Mouse (Mus musculus) brown adipose tissue, adult 24 weeks (tissue): ENCODE results near the gene Cep19. TPM values are rescaled to one million over a fixed set of nuclear protein-coding genes. Genes with fewer than 3 reads are reported as not detected.
A peak's percentile ranks its signal among the peaks of the same experiment; 100 is the strongest.
"Not testable (repeated sequence)": the region's sequence is repeated elsewhere in the genome, so short reads cannot be mapped to it uniquely, and the experiment has no call there.

ENCODE experiments used
- H3K27ac ChIP-seq: fragments of 200-500 bp; replicated peaks from 2 replicates; pipeline ENCODE4 v1.5.1; 2012; ENCODE audit warnings: low read depth, mild to moderate bottlenecking, low read length
- H3K4me1 ChIP-seq: fragments of 200-500 bp; 2 replicates; pipeline ENCODE4 v1.6.1; 2012; ENCODE audit warnings: low read length, mixed read lengths; ENCODE audit not compliant: control insufficient read depth, insufficient read depth, insufficient read length
- H3K4me3 ChIP-seq: fragments of 200-500 bp; 2 replicates; pipeline ENCODE4 v1.5.1; 2012; ENCODE audit warnings: low read depth, mild to moderate bottlenecking, low read length, moderate library complexity; ENCODE audit not compliant: insufficient read depth
- polyA plus RNA-seq: library from polyadenylated mRNA; stranded (reverse); fragments of >200 nt; gene quantifications from 2 replicates; pipeline ENCODE4 v1.2.4, GENCODE M21; 2012; ENCODE audit not compliant: missing spikeins, insufficient read depth, insufficient read length

Gene Cep19
- polyA plus RNA-seq, 1 experiment, result 13.5 TPM

DNA sequence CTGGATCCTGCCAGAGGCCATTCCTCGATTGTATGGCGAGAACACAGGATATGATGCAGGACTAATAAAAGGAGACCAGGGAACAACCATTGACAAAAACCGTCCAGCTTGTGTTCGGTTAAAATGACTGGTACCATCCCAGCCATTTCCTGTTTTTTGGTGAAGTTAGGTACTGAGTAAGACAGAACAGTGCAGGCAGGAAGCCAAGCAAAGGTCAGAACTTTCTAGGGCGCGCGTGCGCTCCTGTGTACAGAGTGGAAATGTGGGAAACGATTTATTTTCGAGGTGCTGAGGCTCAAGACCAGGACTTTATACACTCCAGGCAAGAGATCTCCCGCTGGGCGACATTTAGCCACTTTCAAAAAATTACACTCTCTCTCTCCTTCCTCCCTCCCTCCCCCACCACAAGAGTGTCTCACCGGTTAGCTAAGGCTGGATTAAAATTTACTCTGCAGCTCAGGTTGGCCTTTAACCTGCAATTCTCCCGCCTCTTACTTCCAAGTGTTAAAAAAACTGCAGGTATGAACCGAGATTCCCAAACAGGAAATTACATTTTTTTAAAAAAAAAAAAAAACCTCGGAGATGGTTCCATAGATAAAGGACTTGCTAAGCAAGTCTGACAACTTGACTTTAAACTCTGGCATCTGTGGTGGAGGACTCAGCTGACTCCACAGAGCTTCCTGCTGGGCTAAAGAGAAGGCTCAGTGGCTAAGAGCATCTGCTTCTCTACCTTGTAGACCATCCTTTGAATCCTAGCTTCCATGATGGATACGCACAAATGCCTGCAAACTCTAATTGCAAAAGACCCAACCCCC lies 11.8 kb upstream of the Cep19 start:
- H3K27ac ChIP-seq, result peak overlapping the region; percentile 66

DNA sequence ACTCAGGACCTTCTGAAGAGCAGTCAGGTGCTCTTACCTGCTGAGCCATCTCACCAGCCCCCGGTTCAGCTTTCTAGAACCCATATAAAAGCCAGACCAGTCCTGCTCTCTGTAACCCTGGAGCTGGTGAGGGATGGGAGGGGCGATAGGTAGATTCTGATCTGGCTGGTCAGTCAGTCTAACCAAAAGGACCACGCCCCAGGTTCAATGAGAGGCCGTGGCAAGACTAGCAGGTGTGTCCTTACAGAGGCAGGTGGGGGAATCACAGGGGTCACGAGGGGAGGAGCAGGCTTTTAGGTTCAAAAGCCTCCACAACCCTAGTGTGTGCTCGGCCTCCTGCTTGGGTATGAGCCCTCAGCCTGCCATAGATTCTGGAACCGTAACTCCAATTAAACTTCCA lies 8.1 kb upstream of the Cep19 start:
- Histone ChIP-seq H3K4me3 (no peak overlapping the region), H3K4me1 (no peaks in the 10 kb centered on the region), H3K27ac (no peak overlapping the region)

More for the DNA sequence above, 11.8 kb upstream of the Cep19 start:
- Histone ChIP-seq H3K4me3 (peak overlapping the region; percentile 19), H3K4me1 (no peaks in the 10 kb centered on the region)

DNA sequence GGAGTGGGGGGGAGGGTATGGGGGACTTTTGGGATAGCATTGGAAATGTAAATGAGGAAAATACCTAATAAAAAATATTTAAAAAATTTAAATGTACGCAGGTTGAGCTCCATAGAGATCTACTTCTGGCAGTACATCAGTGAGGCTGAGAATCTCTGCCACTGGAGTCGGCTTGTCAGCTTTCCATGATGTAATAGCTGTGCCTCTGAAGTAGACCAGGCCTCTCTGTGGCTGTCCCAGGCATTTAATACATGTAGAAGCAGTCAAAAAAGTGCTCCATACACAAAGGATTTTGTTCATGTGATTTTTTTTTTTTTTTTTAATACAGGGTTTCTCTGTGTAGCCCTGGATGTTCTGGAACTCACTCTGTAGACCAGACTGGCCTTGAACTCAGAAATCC lies 1.8 kb upstream of the Cep19 start:
- not testable (repeated sequence) for H3K4me1 ChIP-seq, H3K27ac ChIP-seq, H3K4me3 ChIP-seq

DNA sequence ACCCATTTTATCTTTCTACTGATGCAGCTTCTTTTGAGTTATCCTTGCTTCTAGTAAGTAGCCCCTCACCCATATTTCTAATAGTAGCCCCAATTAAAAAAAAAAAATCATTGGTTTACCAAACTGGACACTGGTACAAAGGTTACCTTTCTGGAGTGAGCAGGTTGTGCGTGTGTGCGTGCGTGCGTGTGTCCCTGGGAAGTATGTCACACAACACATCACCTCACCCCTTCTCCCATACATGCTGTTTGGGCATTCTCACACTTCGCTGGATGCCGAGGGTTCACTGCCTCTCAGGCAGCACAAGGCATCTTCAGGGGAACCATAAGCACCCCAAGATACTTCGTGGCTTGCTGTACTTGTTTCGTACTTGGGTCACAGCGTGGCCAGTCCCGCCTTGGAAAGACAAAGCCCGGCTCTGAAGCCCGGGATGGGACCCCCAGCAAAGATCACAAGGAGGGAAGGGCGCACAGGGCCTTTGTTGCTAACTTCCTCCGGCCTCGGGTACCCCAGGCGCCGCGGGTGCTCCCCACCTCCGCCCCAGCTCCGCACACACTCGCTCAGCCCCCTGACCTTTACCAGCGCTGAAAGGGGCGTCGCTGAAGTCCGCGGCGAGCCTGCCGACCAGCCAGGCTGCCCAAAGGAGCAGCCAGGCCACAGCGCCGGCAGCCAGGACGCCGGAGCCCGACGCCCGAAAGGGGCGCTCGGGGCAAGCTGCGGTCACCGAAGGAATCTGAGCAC lies 533 bp upstream of the Cep19 start:
- H3K4me3 ChIP-seq, result peak overlapping the region; percentile 89
- H3K4me1 ChIP-seq, result no peaks in the 10 kb centered on the region
- peak overlapping the region; percentile 31; the same call in 1 of the 2 replicates for H3K27ac ChIP-seq

DNA sequence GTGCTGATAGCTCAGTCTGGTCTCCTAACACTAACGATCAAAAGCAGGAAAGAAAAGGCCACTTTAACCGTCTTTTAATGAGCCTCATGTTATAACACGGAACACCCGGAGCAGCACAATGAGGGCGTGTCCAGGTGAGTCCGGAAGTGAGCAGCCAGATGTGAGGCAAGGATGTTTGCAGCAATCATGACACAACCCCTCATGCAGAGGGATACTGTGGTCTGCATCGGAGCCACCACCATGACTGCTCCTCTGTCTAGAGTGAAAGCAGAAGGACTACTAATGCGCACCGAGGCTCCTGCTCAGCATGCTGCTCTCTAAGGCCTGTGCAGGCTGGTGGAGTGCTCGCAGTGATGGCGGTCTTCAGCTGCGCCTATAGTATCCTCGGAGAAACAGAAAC lies 2.7 kb downstream of the Cep19 start:
- no peak overlapping the region for H3K4me3 ChIP-seq
- no peaks in the 10 kb centered on the region for H3K4me1 ChIP-seq
- no peak overlapping the region for H3K27ac ChIP-seq

DNA sequence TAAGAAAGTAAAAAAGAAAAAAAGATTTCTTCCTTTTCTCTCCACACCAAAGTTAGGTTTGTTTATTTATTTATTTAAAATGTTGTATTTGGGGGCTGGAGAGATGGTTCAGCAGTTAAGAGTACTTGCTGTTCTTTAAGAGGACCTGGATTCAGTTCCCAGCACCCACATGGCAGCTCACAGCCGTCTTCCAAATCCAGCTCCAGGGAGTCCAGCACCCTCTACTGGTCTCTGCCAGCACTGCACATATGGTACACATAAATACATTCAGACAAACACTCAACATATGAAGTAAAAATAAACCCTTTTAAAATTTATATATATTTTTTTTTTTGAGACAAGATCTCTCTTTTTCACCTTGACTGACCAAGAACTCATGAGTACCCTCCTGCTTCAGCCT lies 6.1 kb downstream of the Cep19 start:
- Histone ChIP-seq H3K4me1 (no peaks in the 10 kb centered on the region), H3K4me3 (no peak overlapping the region), H3K27ac (no peak overlapping the region)

DNA sequence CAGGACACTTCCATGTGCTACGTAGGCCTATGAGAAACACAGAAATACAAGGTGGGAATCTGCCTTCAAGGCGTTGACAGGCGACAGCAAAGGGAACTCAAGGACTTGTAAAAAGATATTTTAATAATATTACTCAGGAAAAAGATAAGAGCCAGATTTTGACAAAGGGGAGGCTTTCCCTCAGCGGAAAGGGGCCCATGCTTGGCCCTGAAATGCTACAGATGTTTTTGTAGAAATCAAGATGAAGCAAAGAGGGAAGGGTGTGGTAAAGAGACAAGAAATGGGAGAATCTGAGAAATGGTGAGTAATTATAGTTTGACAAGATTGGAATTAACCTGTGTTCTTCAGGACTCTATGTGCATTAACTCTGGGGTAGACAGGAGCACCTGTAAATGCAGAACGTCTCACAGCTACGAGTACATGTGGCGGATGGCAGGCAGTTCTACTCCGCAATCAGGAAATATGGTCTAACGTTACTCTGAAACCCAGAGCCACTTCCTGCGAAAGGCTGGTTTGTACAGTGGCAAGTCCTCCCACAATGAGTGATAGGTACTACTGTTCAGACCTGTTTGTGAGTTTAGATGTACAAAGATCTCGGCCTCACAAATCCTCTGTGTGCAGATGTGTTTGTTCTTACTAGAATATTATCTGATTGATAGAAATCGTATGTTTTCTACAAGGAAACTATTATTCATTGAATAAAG lies 7.9 kb downstream of the Cep19 start:
- H3K4me1 ChIP-seq, result no peaks in the 10 kb centered on the region
- no peak overlapping the region for H3K4me3 ChIP-seq
- H3K27ac ChIP-seq, result no peak overlapping the region

DNA sequence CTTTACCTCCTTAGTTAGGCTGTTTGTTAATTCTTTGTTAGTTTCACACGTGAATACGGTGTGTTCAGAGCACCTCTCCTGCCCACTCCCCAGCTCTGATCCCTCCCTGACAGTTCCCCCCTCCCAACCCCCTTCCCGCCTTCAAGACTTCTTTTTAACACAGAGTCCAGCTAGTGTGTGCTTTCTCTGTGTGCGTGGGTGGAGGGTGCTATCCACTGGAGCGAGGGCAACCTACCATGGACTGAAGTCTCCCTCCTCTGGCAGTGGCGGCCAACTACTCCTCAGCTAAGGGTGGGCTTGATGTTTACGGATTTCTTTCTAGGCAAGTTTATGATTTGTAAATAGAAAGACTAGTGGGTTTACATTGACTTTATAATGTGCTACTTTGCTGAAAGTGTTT lies 8.6 kb downstream of the Cep19 start:
- H3K4me3 ChIP-seq, result no peak overlapping the region
- H3K27ac ChIP-seq, result no peak overlapping the region
- H3K4me1 ChIP-seq, result no peaks in the 10 kb centered on the region

DNA sequence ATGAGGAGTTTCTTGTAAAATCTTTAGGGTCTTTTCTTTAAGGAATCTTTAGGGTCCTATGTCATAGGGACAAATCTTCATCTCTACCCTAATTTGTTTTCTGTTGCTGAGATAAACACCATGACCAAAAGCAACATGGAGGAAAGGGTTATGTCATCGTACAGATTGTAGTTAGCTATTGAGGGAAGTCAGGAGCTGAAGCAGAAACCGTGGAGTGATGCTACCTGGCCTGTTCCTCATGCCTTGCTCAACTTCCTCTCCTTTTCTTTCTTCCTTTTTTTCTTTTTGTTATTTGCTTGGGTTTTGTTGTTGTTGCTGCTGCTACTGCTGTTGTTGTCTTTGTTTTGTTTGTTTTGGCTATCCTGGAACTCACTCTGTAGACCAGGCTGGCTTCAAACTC lies 9.0 kb downstream of the Cep19 start:
- no peak overlapping the region for H3K27ac ChIP-seq
- no peak overlapping the region for H3K4me3 ChIP-seq
- H3K4me1 ChIP-seq, result no peaks in the 10 kb centered on the region

DNA sequence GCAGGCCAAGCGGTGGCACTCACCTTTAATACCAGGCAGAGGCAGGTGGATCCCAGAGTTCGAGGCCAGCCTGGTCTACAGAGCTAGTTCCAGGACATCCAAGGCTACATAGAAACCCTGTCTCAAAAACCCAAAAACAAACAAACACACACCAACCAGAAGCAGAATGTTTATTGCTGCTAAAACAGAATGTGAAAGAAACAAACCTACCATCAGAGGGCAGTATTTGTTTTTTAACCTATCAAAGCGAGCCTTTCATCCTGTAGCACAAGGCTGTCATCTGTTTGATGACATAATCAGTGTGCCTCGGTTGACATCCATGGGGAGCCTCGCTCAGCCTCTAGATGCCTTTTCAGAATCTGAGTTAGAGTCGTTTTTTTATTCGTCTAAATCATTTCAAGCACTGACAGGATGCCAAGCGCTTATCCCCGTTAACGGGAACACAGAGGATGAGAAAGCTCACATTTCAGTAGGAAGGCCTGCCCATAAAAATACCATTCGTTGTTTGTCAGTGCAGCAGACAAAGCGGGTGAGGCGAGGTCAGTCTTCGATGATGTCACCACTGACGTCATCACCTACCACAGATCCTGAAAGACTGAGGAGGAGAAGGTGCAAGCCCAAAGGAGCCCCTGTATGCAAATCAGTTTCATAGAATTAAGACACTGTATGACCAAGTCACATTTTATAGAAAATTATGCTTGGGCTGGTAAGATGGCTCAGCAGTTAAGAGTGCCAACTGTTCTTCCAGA lies 11.5 kb downstream of the Cep19 start:
- H3K4me3 ChIP-seq, result no peak overlapping the region
- peaks cover 3% of the 10 kb centered on the region; the same call in 1 of the 2 replicates for H3K4me1 ChIP-seq
- H3K27ac ChIP-seq, result no peak overlapping the region

DNA sequence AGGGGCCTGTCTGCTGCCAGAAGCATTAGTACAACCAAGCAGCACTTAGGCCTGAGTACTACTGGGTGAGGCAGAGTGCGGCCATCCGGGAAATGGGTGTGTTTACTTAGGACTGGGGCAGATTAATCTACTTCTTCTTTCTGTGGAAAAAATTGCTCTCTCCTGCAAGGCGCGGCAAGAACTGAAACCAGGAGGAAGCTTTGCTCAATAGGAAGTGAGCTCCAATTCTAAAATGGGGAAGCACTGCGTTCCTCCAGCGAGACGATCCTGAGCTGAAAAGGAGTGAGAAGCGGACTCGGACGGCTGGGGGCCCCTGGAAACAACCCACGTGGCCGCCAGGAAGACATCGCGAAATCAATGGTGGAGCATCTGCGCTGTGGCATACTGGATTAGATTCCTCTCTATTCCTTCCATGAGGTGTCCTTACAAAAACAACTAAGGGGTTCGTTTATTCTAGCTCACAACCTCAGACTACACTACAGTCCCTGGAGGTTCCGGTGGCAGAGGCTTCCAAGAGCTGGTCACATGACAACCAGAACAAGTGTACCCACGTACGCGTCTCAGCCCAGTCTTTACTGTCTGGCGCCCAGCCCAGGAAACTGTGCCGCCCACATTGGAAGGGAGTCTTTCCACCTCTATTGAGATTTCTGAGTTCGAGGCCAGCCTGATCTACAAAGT lies 14.1 kb downstream of the Cep19 start:
- Histone ChIP-seq H3K4me3 (peak overlapping the region; percentile 42), H3K4me1 (peaks cover 3% of the 10 kb centered on the region; the same call in 1 of the 2 replicates), H3K27ac (peak overlapping the region; percentile 79)

DNA sequence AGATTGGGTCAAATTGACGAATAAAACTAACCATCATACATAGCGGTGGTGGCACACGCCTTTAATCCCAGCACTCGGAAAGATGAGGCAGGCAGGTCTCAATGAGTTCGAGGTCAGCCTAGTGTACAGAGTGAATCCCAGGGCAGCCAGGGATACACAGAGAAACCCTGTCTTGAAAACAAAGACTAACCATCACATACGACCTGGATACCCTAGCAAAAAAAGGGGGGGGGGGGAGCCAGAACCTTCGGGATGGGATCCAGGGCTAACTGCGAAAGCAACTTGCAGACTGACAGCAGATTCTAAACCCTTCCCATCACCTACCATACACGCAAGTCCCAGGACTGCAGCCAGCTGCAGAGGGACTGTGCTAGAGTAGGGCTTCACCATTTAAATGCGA lies 14.8 kb downstream of the Cep19 start:
- Histone ChIP-seq H3K4me1 (peaks cover 3% of the 10 kb centered on the region; the same call in 1 of the 2 replicates), H3K4me3 (no peak overlapping the region), H3K27ac (peak overlapping the region; percentile 79)

DNA sequence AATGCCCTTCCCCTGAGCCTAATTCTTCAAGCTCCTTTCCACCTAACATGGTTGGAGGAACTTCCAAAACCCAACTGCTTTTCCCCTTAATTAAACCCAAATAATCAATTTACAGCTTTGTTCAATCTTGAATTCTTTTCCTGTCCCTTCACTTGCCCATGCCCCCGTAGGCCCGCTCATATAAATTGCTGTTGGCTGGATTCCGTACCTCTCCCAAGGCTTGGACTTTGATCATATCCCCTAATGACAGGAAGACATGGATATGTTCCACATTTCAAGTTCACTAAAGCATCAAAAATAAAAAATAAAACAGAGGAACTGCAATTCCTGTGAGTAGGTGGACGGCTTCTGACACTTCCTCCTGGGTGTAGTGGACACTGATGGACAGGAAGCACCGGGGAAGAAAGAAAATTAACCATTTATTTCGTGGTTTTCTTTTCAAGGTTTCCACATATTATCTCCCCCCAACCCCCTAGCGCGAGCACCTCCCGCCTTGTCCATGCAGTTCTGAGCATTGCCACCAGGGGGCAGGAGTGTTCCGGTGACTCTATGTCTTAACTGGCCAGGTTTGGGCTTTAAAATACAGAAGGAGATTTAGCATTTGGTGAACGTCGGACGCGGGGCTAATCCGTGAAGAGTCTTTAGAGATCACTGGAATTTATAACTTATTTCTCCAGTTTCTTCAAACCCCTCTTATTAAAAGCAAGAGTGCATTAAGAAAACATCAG lies 15.5 kb downstream of the Cep19 start:
- Histone ChIP-seq H3K4me1 (peaks cover 3% of the 10 kb centered on the region; the same call in 1 of the 2 replicates), H3K4me3 (no peak overlapping the region), H3K27ac (peak overlapping the region; percentile 79)

DNA sequence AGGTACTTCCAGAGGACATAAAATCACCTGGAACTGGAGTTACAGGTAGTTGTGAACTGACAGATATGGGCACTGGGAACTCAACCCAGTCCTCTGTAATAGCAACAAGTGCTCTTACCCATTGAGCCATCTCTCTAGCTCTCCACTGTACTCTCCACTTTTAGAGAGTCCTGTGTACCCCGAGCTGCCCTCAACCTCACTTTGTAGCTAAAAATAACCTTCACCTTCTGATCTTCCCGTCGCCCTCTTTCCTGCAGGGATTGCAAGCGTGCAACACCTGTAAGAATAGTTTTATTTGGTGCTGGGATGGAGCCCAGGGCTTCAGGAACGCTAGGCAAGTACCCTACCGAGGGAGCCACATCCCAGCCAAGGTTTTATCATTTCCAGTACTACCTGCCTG lies 16.2 kb downstream of the Cep19 start:
- peaks cover 3% of the 10 kb centered on the region; the same call in 1 of the 2 replicates for H3K4me1 ChIP-seq
- H3K4me3 ChIP-seq, result no peak overlapping the region
- H3K27ac ChIP-seq, result no peak overlapping the region
